Mouse (Mus musculus) thymus, adult 2 months (tissue): ENCODE measurements around the gene Zfp598.

Source experiments
- CTCF ChIP-seq: fragments of 200-500 bp; IDR thresholded peaks from 2 replicates; pipeline ENCODE4 v1.5.1; 2012; ENCODE audit warnings: mild to moderate bottlenecking, control low read depth, low read length, moderate library complexity, borderline replicate concordance; ENCODE audit not compliant: control insufficient read depth, poor library complexity, insufficient read depth; ENCODE audit errors: extremely low read depth
- POLR2A ChIP-seq: fragments of 200-500 bp; IDR thresholded peaks from 2 replicates; pipeline ENCODE4 v1.6.1; 2012; ENCODE audit warnings: mild to moderate bottlenecking, low read length, control low read depth, moderate library complexity; ENCODE audit not compliant: control insufficient read depth, poor library complexity, insufficient read depth; ENCODE audit errors: extremely low read depth

GRCm38 (mm10) chr17:24645916-24646315 lies 23.6 kb upstream of the Zfp598 start:
- no peak for TF ChIP-seq CTCF
- no peak for TF ChIP-seq POLR2A
